Mouse (Mus musculus): Measurements from ENCODE around the gene Cacna1c.

- TF ChIP-seq EP300 (IDR thresholded peaks at IDR 0.05) (no peak), CTCF (IDR thresholded peaks at IDR 0.05) (no peak)
Measured at GRCm38 (mm10) chr6:119218591-119218990, 22.4 kb upstream of the Cacna1c start.

All from lung, postnatal 0 days (tissue).